Mouse (Mus musculus) lung, adult 2 months (tissue): ENCODE results near the gene Tmem177.

ENCODE experiments used
- CTCF ChIP-seq: fragments of 200-500 bp; IDR thresholded peaks from 2 replicates; pipeline ENCODE4 v1.5.1; 2011; ENCODE audit warnings: mild to moderate bottlenecking, low read length, control low read depth; ENCODE audit not compliant: insufficient read depth
- POLR2A ChIP-seq: fragments of 200-500 bp; IDR thresholded peaks from 2 replicates; pipeline ENCODE4 v1.6.1; 2011; ENCODE audit warnings: low read depth, mild to moderate bottlenecking, control low read depth, low read length, borderline replicate concordance; ENCODE audit errors: extremely low read depth

- TF ChIP-seq CTCF (no peak), POLR2A (no peak)
Measured at GRCm38 (mm10) chr1:119957716-119958222, 44.8 kb upstream of the Tmem177 start.
